Mouse (Mus musculus): Measurements from ENCODE around the gene Ptpn7.

Ptpn7 gene

GRCm38 (mm10) chr1:135128986-135129385, 3.5 kb upstream of the Ptpn7 start:
- whole genome bisulfite sequencing = 37% methylated on average over 9 of the region's 9 CpGs

- WGBS = 79% methylated on average over 9 of the region's 9 CpGs
Measured at GRCm38 (mm10) chr1:135129543-135130183, 2.8 kb upstream of the Ptpn7 start.

GRCm38 (mm10) chr1:135130376-135131018, 2.0 kb upstream of the Ptpn7 start:
- WGBS = 81% methylated on average over 2 of the region's 2 CpGs

DNA sequence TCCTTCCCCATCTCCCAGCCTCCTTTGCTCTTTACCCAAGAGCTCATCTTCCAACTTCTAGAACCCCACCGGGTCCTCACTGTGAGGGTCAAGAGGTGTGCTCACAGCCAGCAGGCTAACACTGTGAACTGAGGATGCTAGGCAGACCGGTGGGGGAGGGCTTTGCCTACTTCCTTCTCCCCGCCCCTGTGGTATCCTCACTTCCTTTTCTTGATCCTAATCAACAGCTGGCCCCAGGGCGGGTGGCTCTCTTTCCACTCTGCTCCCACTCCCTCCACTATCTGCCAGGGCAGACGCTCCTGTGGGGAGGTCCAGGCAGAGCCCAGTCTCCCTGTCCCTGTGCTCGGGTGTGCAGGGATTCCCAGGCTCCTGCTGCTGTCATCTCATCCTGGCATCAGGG, 1.5 kb upstream of the Ptpn7 start:
- WGBS = 38% methylated on average over 6 of the region's 6 CpGs

GRCm38 (mm10) chr1:135131560-135131959, 940 bp upstream of the Ptpn7 start:
- WGBS = 47% methylated on average over 8 of the region's 8 CpGs

GRCm38 (mm10) chr1:135132893-135133369, 431 bp downstream of the Ptpn7 start:
- WGBS = 89% methylated on average over 9 of the region's 9 CpGs

- 91% methylated on average over 10 of the region's 10 CpGs for WGBS
Measured at GRCm38 (mm10) chr1:135133678-135134435, 1.4 kb downstream of the Ptpn7 start.

DNA sequence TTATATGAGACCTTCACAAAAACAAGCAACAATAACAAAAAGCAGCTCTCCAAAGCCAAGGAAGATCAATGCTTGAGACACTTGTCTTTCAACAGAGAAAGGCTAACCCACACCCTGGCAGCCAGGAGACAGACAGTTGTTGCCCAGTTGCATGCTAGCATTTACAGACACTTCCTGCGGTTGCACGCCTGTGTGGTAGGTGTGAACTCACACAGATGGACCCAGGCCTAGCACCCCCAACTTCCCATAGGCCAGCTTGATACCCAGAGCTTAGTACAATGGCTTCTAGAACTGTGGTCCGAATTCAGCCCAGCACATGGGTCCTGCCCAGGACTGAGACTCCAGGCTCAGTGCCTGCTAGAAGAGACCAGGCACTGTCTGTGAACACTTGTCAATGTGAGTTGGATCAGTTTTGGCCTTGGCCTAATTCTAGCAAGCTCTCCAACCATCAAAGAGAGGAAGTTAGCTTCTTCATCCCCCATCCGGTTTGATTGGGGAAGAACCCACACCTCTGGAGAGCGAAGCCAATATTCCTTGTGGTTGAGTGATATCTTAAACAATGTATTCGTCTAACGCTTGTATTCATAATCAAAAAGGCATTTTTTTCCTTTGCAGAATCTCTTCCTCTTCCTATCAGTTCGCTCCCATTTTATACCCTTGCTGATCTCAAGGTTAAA, 2.7 kb downstream of the Ptpn7 start:
- WGBS = 90% methylated on average over 8 of the region's 8 CpGs

GRCm38 (mm10) chr1:135136500-135136899, 4.0 kb downstream of the Ptpn7 start:
- WGBS = 0% methylated on average over 1 of the region's 1 CpGs

DNA sequence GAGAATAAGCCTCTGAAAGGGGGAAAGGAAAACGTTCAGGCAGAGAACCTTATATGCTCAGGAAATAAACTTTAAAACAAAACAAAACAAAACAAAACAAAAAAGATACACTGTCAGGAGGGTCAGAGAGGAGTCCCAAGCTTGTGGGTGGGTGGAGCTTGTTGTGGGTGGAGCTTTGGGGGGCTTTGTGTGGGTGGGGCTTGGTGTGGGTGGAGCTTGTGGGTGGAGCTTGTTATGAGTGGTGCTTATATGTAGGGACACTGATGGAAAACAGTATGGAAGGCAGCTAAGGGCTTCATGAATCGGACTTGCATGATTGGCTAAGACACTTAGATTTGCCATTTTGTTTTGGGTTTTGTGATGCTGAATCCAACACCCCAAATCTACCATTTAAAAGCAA, 7.4 kb downstream of the Ptpn7 start:
- WGBS = 80% methylated on average over 2 of the region's 2 CpGs

- 83% methylated on average over 2 of the region's 2 CpGs for WGBS
Measured at GRCm38 (mm10) chr1:135142452-135142851, 10.0 kb downstream of the Ptpn7 start.

DNA sequence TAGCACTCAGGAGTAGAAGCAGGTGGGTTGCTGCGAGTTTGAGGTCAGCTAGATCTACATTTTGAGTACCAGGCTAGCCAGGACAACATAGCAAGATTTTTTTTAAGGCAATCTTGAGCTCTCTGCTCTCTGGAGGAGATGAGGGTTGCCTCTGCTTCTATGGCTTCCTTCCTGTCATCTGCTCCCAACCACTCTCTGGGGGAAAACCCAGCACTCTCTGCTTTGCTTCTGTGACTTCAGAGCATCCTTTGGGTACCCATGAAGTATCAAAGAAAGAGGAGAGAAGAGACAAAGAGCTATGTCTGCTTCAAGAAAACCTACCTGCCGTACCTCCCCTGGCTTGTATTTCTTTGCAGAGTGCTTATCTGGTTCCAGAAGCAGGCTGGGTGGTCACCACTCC, 11.4 kb downstream of the Ptpn7 start:
- 95% methylated on average over 2 of the region's 2 CpGs for WGBS

- 1% methylated on average over 78 of the region's 78 CpGs for WGBS
Measured at GRCm38 (mm10) chr1:135146077-135146945, 13.8 kb downstream of the Ptpn7 start, which contains the start of gene Arl8a. TSS of gene Arl8a (plus strand) at chr1:135146824.

DNA sequence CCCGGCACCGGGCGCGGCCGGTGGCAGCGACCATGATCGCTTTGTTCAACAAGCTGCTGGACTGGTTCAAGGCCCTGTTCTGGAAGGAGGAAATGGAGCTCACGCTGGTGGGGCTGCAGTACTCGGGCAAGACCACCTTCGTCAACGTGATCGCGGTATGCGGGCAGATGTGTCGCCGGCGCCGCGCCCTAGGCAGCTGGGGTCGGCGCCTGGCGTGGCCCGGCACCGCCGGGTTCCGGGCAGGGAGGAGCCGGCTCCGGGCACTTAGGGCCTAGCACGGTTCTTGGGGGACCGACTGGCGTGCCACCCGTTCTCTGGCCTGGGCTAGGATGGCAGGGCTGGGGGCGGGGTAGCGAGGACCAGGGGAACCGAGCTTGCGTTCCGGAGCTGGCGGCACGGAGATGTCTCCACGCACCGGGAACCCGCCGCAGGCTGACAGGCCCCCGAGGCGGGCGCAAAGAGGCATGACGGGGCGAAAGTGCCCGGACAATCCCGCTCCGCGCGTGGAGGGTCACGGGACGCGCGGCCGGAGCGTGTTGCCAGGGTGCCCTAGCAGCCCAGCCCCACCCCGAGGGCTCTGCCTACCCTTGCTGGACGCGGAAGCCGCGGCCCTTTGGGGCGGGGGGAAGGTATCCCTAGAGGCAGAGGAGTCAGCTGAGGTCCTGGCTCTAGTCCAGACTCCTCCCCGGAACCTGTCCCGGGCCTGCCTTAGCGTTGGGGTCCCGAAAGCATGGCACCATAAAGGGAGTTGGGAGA, 14.6 kb downstream of the Ptpn7 start:
- WGBS = under 1% methylated on average over 69 of the region's 69 CpGs

DNA sequence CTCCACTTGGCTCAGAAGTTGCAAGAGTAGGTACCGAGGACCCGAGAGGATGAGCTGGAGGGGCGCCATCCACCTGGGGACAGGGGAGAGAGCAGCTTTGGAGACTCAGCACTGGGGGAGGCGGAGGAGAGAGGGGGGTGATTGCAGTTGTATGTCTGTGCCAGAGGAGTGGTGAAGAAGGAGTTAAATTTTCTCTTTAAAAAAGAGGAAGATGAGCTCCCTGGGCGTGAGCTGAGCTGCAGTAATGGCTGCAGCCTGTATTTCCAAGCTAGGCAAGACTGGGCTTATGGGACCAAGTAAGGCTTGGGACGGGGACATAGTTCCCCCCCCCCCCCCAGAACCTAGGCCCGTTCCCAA, 15.2 kb downstream of the Ptpn7 start:
- 1% methylated on average over 7 of the region's 7 CpGs for WGBS

DNA sequence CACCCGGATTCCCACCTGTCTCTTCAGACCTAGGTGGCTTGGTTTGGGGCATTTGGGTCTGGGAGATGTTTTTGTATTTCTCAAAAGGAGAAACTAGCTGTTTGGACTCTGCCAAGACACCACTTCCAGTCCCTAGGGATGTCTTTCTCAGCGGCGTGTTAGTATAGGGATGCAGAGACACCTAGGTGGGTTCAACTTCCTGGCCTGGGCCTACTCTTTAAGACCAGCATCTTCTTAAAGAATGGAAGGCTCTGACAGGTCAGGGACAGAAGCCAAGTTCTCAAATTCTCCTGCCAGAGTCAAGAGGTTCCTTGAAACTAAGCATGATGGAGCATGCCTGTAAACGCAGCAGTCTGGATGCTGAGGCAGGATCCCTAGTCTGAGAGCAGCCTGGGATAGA, 16.0 kb downstream of the Ptpn7 start:
- WGBS = 13% methylated on average over 4 of the region's 4 CpGs

DNA sequence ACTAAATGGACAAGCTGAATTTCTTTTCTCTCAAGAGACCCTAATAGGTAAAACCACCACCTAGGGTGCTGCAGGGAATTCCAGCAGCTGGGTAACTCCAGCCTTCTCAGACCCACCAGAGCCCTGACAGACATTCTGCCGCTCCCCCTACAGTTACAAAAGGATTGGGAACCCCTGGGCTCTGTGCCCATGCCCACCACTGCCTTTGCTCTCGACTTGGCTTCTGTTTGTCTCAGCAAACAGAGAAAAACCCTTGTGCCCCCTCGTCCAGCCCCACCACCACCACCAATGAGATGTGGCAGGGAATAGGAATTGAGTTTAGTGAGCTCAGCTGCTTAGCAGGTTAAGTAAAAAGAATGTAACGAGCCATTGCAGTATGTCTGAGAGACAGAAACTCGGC, 16.5 kb downstream of the Ptpn7 start:
- WGBS = 26% methylated on average over 5 of the region's 5 CpGs

- 22% methylated on average over 11 of the region's 13 CpGs for WGBS
Measured at GRCm38 (mm10) chr1:135154011-135154410, 21.5 kb downstream of the Ptpn7 start.

- WGBS = 3% methylated on average over 14 of the region's 14 CpGs
Measured at GRCm38 (mm10) chr1:135154411-135154959, 22.0 kb downstream of the Ptpn7 start.

- 48% methylated on average over 6 of the region's 6 CpGs for WGBS
Measured at GRCm38 (mm10) chr1:135156300-135156699, 23.8 kb downstream of the Ptpn7 start.
